Mouse (Mus musculus) G1E (cell line): ENCODE measurements at regions not wholly inside any gene's neighbourhood (a gene's known extent, or its start where the extent isn't known, plus 50 kb on each side); places are given as distances from the start of the nearest gene placed in this dataset.

ENCODE experiments used
- CTCF ChIP-seq: IDR thresholded peaks from 2 replicates; pipeline ENCODE4 v1.5.1; 2012; ENCODE audit warnings: low read depth, low read length, inconsistent platforms, mixed read lengths
- GATA1 ChIP-seq: IDR thresholded peaks from 2 replicates; pipeline ENCODE4 v1.6.1; 2012; ENCODE audit warnings: borderline replicate concordance, low read length, inconsistent platforms, mixed read lengths
- POLR2AphosphoS5 ChIP-seq: IDR thresholded peaks from 2 replicates; pipeline ENCODE4 v1.6.1; 2012; ENCODE audit warnings: low read depth, low read length, inconsistent platforms; ENCODE audit not compliant: insufficient replicate concordance
- TAL1 ChIP-seq: conservative IDR thresholded peaks from 2 replicates; pipeline ENCODE4 v1.6.1; 2012; ENCODE audit warnings: low read depth, low read length, inconsistent platforms, mixed read lengths

DNA sequence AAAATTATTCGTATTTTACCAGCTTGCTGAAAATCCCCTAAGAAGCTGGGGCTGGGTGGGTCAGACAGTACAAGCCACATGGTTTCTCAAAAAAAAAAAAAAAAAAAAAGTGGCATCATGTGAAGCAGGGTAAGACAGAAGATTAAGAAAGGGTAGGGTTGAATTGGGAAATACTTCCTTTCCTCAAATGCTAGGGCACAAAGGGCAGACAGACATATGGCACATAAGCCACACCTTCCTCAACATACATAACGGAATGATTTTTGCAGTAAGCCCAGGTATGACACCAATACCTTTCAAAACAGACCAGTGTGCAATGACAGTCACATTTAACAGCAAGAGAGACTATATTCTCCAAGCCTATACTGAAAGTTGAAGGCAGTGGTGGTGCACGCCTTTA lies 347.8 kb downstream of the Gsdmc2 start:
- TF ChIP-seq CTCF (no peak), GATA1 (no peak), TAL1 (no peak), POLR2AphosphoS5 (no peak)
